Mouse (Mus musculus) midbrain, embryonic 12.5 days (tissue): Measurements from ENCODE around the gene Wdr24. TPM values are rescaled to one million over a fixed set of nuclear protein-coding genes. Genes with fewer than 3 reads are reported as not detected.
"Not testable (repeated sequence)": the region's sequence is repeated elsewhere in the genome, so short reads cannot be mapped to it uniquely, and the experiment has no call there.

Source experiments
- ATAC-seq: fragments of 200-750 bp; cut with Nextera tagmentation; 2 replicates; pipeline ENCODE4 v1.8.0; 2017; ENCODE audit warnings: low read depth, moderate TSS enrichment, moderate library complexity; ENCODE audit not compliant: low FRiP score
- H3K27ac ChIP-seq: fragments of 300-500 bp; sonication (generic); replicated peaks from 2 replicates; pipeline ENCODE4 v1.5.1; 2016; ENCODE audit warnings: mild to moderate bottlenecking
- H3K27me3 ChIP-seq: fragments of 300-500 bp; sonication (generic); 2 replicates; pipeline ENCODE4 v1.6.1; 2016; ENCODE audit warnings: mild to moderate bottlenecking
- H3K36me3 ChIP-seq: fragments of 300-500 bp; sonication (generic); 2 replicates; pipeline ENCODE4 v1.6.1; 2016
- H3K4me1 ChIP-seq: fragments of 300-500 bp; sonication (generic); 2 replicates; pipeline ENCODE4 v1.6.1; 2016
- H3K4me2 ChIP-seq: fragments of 300-500 bp; sonication (generic); replicated peaks from 2 replicates; pipeline ENCODE4 v1.6.1; 2016; ENCODE audit warnings: mild to moderate bottlenecking, moderate library complexity
- H3K4me3 ChIP-seq: fragments of 300-500 bp; sonication (generic); 2 replicates; pipeline ENCODE4 v1.5.1; 2016; ENCODE audit warnings: mild to moderate bottlenecking
- H3K9ac ChIP-seq: fragments of 300-500 bp; sonication (generic); replicated peaks from 2 replicates; pipeline ENCODE4 v1.6.1; 2016; ENCODE audit warnings: mild to moderate bottlenecking, moderate library complexity
- H3K9me3 ChIP-seq: fragments of 300-500 bp; sonication (generic); 2 replicates; pipeline ENCODE4 v1.6.1; 2016; ENCODE audit warnings: mild to moderate bottlenecking
- WGBS: fragments of 180-500 bp; shearing (Covaris S2); methylation state at CpG from one replicate; pipeline ENCODE4 v1.1.7; 2016; 5-methylcytosine and 5-hydroxymethylcytosine counted together
- polyA plus RNA-seq: library from polyadenylated mRNA; unstranded; fragments of >200 nt; fragmentation: Nextera tagmentation; extraction: Ambion mirVana; gene quantifications from 2 replicates; pipeline ENCODE4 v1.2.1, GENCODE M21; 2016

The Wdr24 gene
- polyA plus RNA-seq, 1 experiment from 2014 or later = 28.5 TPM

DNA sequence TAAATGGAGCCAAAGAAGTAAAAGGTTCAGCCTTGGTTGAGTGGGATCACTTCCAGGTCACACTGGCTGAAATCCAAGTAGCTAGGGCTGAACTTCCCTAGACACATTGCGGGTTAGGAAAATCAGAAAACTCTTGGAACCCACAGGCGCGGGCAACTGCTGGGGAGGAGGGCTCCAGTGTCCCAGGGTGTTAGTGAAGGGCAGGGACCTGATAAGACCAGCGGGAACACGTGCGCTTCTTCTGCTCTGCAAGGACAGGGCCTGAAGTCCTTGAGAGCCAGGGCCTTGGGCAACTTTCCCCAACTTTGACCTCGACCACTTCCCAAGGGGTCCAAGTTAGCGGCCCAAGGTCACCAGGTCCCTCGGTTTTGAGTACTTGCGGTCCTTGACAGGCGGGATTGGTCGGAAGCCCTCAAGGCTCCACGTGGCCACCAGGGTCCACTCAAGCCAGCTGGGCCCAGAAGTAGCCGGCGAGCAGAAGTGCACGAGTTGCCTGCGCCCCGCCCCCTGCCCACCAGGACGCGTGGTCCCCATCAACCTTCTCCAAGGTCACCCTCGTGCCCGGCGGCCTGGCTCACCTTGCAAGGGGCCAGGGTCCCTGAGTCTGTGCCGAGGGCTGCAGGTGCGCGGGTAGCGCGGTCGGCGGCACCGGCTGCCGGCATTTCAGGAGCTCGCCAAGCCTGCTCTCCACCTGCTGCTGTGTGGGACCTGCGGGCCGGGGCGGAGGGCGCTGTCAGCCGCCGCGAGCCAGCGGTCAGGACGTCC lies 44.6 kb downstream of the Wdr24 start:
- Histone ChIP-seq H3K36me3 (no peaks in the 10 kb centered on the region), H3K4me1 (peaks cover 18% of the 10 kb centered on the region), H3K27me3 (peaks cover 10% of the 10 kb centered on the region), H3K4me2 (peak overlapping the region; percentile 100), H3K27ac (no peak overlapping the region), H3K9ac (peak overlapping the region; percentile 66), H3K4me3 (peak overlapping the region; percentile 83), H3K9me3 (no peaks in the 10 kb centered on the region)
- 1% methylated on average over 42 of the region's 42 CpGs for WGBS
- ATAC-seq = no peak; the same call in 1 of the 2 replicates

DNA sequence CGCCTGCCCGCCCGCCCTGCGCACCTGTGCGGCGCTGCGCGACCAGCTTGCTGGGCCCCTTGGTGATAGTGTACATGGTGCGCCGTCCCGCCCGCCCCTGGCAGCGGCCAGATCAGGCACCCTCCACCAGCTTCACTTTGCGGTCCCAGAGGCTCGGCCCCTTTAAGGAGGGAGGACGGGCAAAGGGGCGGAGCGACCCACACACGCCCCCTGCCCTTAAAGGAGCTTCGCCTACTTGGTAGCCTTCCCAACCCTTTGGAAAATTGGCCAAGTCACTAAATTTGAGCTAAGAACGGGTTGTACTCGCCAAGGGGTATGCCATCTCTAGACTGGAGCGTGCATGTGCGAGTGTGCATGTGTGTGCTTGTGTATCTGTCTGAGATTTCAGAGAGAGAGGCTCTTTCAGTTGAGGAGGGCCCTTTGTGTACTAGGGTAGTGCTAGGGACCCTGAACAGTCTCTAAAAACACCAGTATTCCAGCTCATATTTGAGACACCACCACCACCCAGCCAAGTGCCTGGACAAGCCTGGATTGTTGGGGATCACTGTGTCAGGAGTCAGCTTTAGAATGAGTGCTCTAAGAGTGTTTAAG lies 45.3 kb downstream of the Wdr24 start, which contains the start of gene Mcrip2:
Gene Mcrip2, minus strand, starts transcription at position 164 of the 591 bp plus-strand sequence.
- peak; percentile 90 for ATAC-seq
- WGBS = under 1% methylated on average over 24 of the region's 24 CpGs
- H3K4me2 ChIP-seq = peak within 1 kb of the TSS; percentile 100
- peaks cover 18% of the 10 kb centered on the region for H3K4me1 ChIP-seq
- 0 out of 2 replicates have a peak within 1 kb of the TSS, but pooled peaks have one; percentile 32 for H3K27ac ChIP-seq
- H3K36me3 ChIP-seq = no peaks in the 10 kb centered on the region
- H3K4me3 ChIP-seq = peak within 1 kb of the TSS; percentile 83
- peaks cover 10% of the 10 kb centered on the region for H3K27me3 ChIP-seq
- peak within 1 kb of the TSS; percentile 66 for H3K9ac ChIP-seq
- no peaks in the 10 kb centered on the region for H3K9me3 ChIP-seq

DNA sequence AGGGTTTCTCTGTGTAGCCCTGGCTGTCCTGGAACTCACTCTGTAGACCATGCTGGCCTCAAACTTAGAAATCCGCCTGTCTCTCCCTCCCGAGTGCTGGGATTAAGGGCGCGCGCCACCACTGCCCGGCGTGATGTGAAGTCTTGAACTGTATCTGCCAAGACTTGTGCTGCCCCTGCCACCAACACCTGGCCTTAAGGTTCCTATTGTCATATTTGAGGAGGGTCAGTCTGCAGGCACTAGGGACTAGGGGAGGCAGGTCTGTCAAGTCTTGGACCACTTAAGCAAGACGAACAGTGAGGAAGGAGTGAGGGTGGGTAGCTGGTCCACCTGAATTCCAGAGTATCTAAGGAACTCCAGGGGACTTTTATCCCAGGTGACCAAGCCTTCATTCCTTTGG lies 46.1 kb downstream of the Wdr24 start:
- H3K4me3 ChIP-seq = no peak overlapping the region
- WGBS = 86% methylated on average over 8 of the region's 8 CpGs
- H3K4me2 ChIP-seq = no peak overlapping the region
- no peaks in the 10 kb centered on the region for H3K9me3 ChIP-seq
- peaks cover 10% of the 10 kb centered on the region for H3K27me3 ChIP-seq
- H3K27ac ChIP-seq = no peak overlapping the region
- peaks cover 26% of the 10 kb centered on the region for H3K4me1 ChIP-seq
- ATAC-seq = no peak
- H3K9ac ChIP-seq = no peak overlapping the region
- no peaks in the 10 kb centered on the region for H3K36me3 ChIP-seq

DNA sequence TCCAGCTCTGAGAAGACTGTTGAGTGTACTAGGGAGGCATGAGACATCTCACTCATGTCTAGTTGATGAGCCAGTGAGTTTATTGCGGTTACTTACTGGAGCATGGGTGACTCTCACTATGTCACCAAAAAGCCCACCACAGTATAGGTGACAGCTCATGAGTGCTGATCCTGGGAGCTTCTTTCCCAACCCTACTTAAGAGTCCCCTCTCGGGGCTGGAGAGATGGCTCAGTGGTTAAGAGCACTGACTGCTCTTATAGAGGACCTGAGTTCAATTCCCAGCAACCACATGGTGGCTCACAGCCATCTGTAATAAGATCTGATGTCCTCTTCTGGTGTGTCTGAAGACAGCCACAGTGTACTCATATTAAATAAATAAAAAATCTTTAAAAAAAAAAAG lies 46.5 kb downstream of the Wdr24 start:
- Histone ChIP-seq H3K9me3 (no peaks in the 10 kb centered on the region), H3K9ac (no peak overlapping the region), H3K4me3 (no peak overlapping the region), H3K4me2 (no peak overlapping the region), H3K36me3 (no peaks in the 10 kb centered on the region), H3K27ac (no peak overlapping the region), H3K4me1 (peaks cover 27% of the 10 kb centered on the region), H3K27me3 (peaks cover 10% of the 10 kb centered on the region)
- WGBS = 86% methylated on average over 2 of the region's 2 CpGs
- ATAC-seq = no peak

DNA sequence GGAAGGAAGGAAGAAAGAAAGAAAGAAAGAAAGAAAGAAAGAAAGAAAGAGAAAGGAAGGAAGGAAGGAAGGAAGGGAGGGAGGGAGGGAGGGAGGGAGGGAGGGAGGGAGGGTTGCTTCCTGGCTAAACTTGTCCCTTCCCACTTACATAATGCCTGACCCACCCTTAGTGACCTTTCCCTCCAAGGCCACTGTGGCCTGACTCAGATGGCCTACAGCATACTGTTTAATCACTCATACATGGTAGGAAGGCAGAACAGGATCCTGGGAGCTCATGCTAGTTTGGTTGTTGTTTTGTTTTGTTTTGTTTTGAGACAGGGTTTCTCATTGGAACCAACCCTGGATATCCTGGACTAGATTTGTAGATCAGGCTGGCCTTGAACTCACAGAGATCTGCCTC lies 48.1 kb downstream of the Wdr24 start:
- H3K4me1 ChIP-seq = peaks cover 35% of the 10 kb centered on the region
- not testable (repeated sequence) for H3K4me3 ChIP-seq, H3K9ac ChIP-seq, H3K36me3 ChIP-seq, H3K4me2 ChIP-seq, H3K27ac ChIP-seq, H3K27me3 ChIP-seq, ATAC-seq, H3K9me3 ChIP-seq

DNA sequence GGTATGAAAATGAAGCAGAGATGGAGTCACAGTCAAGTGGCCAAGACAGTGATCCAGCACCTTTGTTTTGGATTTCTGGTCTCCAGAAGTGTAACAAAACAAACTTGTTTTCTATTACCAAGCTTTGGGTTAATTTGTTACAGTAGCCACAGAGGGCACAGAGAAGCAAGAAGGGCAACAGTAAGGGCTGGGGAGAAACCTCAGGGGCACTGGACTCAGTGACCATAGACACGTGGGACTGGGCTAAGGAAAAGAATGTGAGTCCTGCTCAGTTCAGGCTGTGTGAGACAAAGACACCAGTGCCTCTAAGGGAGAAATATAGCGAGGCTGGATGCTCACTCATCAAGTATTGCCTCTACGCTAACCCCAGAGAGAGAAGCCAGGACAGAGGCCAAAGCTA lies 49.2 kb downstream of the Wdr24 start:
- 90% methylated on average over 3 of the region's 3 CpGs for WGBS
- Histone ChIP-seq H3K9ac (no peak overlapping the region), H3K4me3 (no peak overlapping the region), H3K27me3 (peaks cover 6% of the 10 kb centered on the region), H3K27ac (no peak overlapping the region), H3K4me1 (peaks cover 37% of the 10 kb centered on the region), H3K36me3 (peaks cover 1% of the 10 kb centered on the region), H3K9me3 (no peaks in the 10 kb centered on the region), H3K4me2 (no peak overlapping the region)
- no peak for ATAC-seq

DNA sequence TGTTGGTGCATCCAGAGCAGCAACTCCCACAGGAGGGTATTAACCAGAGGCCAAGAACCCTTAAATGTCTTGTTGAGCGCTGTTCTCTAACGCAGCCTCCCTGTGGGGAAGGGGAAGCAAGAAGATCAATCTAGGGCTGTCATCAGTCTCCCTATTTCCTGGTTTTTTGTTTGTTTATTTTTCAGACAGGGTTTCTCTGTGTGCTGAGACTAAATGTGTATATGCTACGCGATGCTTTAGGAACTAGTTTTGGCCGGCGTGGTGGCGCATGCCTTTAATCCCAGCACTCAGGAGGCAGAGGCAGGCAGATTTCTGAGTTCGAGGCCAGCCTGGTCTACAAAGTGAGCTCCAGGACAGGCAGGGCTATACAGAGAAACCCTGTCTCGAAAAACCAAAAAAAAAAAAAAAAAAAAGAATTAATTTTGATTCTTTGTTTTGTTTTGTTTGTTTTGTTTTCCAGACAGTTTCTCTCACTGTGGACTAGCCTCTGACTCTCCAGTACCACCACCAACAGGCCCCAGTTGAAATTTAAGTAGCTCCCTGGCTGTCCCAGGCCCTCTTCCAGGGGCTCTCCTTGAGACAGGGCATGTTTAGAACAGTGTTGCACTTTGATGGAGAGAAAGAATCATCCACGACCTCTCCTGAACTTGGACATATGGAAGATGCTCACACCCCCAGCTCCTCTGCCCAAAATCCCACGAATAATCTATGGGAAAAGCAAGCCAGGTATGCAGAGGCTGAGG lies 50.1 kb downstream of the Wdr24 start:
- Histone ChIP-seq H3K27ac (no peak overlapping the region), H3K9me3 (no peaks in the 10 kb centered on the region), H3K36me3 (peaks cover 10% of the 10 kb centered on the region), H3K4me1 (peaks cover 31% of the 10 kb centered on the region), H3K27me3 (no peaks in the 10 kb centered on the region), H3K9ac (no peak overlapping the region), H3K4me3 (peak overlapping the region; percentile 78; the same call in 1 of the 2 replicates), H3K4me2 (peak overlapping the region; percentile 95)
- WGBS = 84% methylated on average over 11 of the region's 11 CpGs
- ATAC-seq = no peak

DNA sequence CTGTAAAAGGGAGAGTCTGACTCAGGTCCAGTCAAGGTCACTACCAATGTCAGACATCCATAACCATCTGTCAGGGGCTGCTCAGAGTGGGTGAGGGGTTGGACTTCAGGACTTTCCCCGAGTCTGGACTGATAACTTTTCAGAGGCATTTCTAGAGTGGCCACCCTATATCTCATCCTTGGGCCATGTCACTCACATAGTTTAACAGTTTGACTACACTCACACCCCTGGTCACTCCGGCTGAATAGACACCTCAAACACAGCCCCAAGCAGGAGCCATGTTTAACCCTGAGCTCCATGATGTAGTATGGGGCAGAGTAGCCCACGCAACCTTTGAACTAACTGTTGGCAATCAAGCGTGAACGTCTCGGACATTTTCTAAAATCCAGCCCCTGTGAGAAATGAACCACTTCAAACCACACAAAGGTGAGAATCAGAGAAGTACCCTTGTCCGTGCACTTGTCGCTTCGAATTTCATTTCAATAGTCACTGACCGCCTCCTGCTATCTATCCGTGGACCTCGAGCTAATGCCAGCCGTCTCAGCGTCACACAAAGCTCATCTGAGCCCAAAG lies 50.8 kb downstream of the Wdr24 start:
- Histone ChIP-seq H3K36me3 (peaks cover 17% of the 10 kb centered on the region), H3K4me3 (peak overlapping the region; percentile 78), H3K4me2 (peak overlapping the region; percentile 95), H3K27me3 (no peaks in the 10 kb centered on the region), H3K27ac (peak overlapping the region; percentile 94), H3K9ac (peak overlapping the region; percentile 55), H3K9me3 (no peaks in the 10 kb centered on the region), H3K4me1 (peaks cover 25% of the 10 kb centered on the region)
- WGBS = 7% methylated on average over 14 of the region's 14 CpGs
- no peak for ATAC-seq

DNA sequence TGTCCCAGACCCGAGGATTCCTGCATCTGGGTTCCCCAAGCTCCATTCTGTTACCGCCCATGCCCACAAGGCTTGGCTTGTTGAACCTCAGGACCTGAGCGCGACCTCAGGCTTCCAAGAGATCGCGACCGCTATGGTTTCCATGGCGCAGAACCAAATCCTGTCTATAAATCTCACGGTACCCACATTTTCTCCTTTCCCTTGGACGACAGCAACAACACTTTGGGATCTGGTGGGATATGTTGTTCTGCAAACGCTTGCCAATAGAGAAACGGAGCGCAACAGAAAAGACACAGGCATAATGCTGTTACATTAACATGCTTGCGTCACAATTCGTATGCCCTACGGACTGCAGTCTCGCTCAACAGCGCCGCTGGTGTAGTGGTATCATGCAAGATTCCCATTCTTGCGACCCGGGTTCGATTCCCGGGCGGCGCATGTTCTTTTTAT lies 51.3 kb downstream of the Wdr24 start, which contains the start of gene Mettl26:
Gene Mettl26, plus strand, starts transcription at position 354 of the 450 bp plus-strand sequence.
- Histone ChIP-seq H3K27ac (peak within 1 kb of the TSS; percentile 94), H3K9me3 (no peaks in the 10 kb centered on the region), H3K4me3 (peak within 1 kb of the TSS; percentile 78), H3K4me1 (peaks cover 26% of the 10 kb centered on the region), H3K27me3 (no peaks in the 10 kb centered on the region), H3K9ac (peak within 1 kb of the TSS; percentile 90), H3K4me2 (peak within 1 kb of the TSS; percentile 95), H3K36me3 (peaks cover 18% of the 10 kb centered on the region)
- ATAC-seq = peak; percentile 73
- WGBS = under 1% methylated on average over 25 of the region's 25 CpGs

DNA sequence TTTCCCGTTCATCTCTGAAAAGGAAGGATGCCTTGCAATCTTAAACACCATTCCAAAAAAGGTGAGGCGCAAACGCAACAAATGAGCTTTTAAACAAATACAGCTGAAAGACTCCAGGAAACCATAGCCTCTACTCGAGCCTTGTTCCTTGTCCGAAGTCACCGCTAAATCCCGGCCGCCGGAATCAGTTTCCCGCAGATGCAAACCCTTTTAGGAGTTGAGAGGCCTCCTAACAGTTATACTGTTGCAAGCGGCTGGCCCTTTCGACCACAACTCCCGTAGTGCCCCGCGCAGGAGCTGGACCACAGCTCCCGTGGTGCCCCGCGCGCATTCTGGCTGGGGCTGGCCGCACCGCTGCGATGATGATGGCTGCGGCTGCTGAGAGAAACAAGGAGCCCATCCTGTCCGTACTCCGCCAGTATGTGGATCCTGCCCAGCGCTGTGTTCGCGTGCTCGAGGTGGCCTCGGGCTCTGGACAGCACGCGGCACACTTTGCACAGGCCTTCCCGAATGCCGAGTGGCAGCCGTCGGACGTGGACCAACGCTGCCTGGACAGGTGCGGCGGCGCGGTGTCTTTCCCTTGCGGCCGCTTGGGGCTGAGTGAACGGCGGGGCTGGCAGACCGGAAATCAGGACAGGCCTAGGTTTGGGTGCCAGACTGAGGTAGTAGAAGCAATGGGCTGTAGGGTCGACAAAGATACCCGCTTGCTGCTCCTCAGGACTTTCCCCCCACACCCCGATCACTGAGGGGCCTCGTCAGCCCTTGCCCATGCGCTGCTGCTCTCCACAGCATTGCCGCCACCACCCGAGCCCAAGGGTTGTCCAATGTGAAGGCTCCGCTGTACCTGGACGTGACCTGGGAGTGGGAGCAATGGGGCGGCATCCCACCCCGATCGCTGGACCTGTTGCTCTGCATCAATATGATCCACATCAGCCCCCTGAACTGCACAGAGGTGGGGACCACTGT lies 52.0 kb downstream of the Wdr24 start:
- H3K4me3 ChIP-seq = peak overlapping the region; percentile 78
- H3K9ac ChIP-seq = peak overlapping the region; percentile 90
- WGBS = 1% methylated on average over 59 of the region's 59 CpGs
- peak; percentile 90 for ATAC-seq
- peak overlapping the region; percentile 94 for H3K27ac ChIP-seq
- H3K9me3 ChIP-seq = no peaks in the 10 kb centered on the region
- peaks cover 33% of the 10 kb centered on the region for H3K4me1 ChIP-seq
- no peaks in the 10 kb centered on the region for H3K27me3 ChIP-seq
- H3K36me3 ChIP-seq = peaks cover 18% of the 10 kb centered on the region
- peak overlapping the region; percentile 95 for H3K4me2 ChIP-seq
